Mouse (Mus musculus): ENCODE measurements around the gene Ccdc152.

- no peak for TF ChIP-seq GATA1 (IDR thresholded peaks at IDR 0.05; ENCODE audit: borderline replicate concordance, low read length)
- no peak for TF ChIP-seq FLI1 (IDR thresholded peaks at IDR 0.05; ENCODE audit: low read length)
Observed at GRCm38 (mm10) chr15:3232168-3232835, 71.0 kb downstream of the Ccdc152 start.
